Mouse (Mus musculus): ENCODE measurements around the gene Orm1. TPM values are rescaled to one million over a fixed set of nuclear protein-coding genes. Genes with fewer than 3 reads are reported as not detected.

The Orm1 gene
- polyA plus RNA-seq, 1 experiment = 5.3 TPM

DNA sequence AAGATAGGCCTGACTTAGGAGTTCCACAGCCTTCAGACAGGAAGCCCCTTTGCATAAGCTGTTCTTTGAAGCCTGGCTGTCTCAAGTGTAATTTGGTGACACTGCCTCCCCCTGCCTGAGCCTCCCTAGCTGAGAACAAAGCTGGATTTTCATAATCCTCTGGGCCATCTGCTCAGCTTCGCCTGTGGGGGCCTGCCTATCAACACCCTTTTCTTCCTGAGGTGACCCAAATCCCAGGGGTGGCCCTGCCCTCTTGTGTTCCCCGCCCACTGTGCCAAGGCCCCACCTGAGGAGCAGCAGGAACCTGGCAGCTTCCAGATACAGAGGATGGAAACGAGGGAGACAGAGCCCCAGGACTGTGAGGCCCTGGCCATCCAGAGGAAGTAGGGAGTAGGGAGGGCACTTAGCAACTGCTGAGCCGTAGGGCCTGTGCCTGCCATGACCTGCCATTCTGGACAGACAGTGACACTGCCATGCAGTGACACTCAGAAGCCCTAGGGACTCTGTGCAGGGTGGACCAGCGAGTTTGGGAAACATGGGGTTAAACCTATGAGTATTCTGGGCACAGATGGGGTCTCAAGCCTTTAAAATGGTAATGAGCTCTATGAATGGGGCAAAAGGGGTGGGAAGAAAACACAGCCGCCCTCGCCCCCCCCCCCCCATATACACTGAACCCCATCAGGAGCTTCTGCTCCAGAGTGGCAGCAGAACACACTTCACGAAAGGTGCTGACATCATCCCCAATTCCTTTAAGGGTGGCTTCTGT, 44.9 kb downstream of the Orm1 start:
- peaks cover 81% of the 10 kb centered on the region for H3K4me1 ChIP-seq (replicated peaks; ENCODE audit: control insufficient read depth, insufficient read depth, low read length)
- 51% methylated on average over 8 of the region's 8 CpGs for WGBS
- DNase-seq = peak; percentile 54
- H3K27ac ChIP-seq (ENCODE audit: control insufficient read depth, insufficient read depth, low read length) = peak overlapping the region; percentile 74
- H3K27me3 ChIP-seq (ENCODE audit: control insufficient read depth, insufficient read depth, low read length) = no peaks in the 10 kb centered on the region
- no peak overlapping the region for H3K4me3 ChIP-seq (ENCODE audit: control insufficient read depth, insufficient read depth, low read length)
- H3K36me3 ChIP-seq (ENCODE audit: control insufficient read depth, insufficient read depth, low read length) = peaks cover 38% of the 10 kb centered on the region
- TF ChIP-seq CTCF (IDR thresholded peaks at IDR 0.05; ENCODE audit: borderline replicate concordance, control insufficient read depth, extremely low read depth, insufficient read depth, low read length, poor library complexity) (no peak), POLR2A (IDR thresholded peaks at IDR 0.05; ENCODE audit: control insufficient read depth, extremely low read depth, insufficient read depth, low read length, poor library complexity) (no peak)

- peaks cover 41% of the 10 kb centered on the region for H3K36me3 ChIP-seq (ENCODE audit: control insufficient read depth, insufficient read depth, low read length)
- no peak for DNase-seq
- TF ChIP-seq POLR2A (IDR thresholded peaks at IDR 0.05; ENCODE audit: control insufficient read depth, extremely low read depth, insufficient read depth, low read length, poor library complexity) (no peak), CTCF (IDR thresholded peaks at IDR 0.05; ENCODE audit: borderline replicate concordance, control insufficient read depth, extremely low read depth, insufficient read depth, low read length, poor library complexity) (no peak)
- H3K27me3 ChIP-seq (ENCODE audit: control insufficient read depth, insufficient read depth, low read length) = no peaks in the 10 kb centered on the region
- no peak overlapping the region for H3K4me3 ChIP-seq (ENCODE audit: control insufficient read depth, insufficient read depth, low read length)
- peak overlapping the region; percentile 74 for H3K27ac ChIP-seq (ENCODE audit: control insufficient read depth, insufficient read depth, low read length)
- 78% methylated on average over 11 of the region's 11 CpGs for WGBS
- peaks cover 86% of the 10 kb centered on the region for H3K4me1 ChIP-seq (replicated peaks; ENCODE audit: control insufficient read depth, insufficient read depth, low read length)
These were observed 45.6 kb downstream of the Orm1 start for GRCm38 (mm10) chr4:63389887-63390528.

- Histone ChIP-seq H3K27me3 (ENCODE audit: control insufficient read depth, insufficient read depth, low read length) (no peaks in the 10 kb centered on the region), H3K27ac (ENCODE audit: control insufficient read depth, insufficient read depth, low read length) (peak overlapping the region; percentile 89), H3K36me3 (ENCODE audit: control insufficient read depth, insufficient read depth, low read length) (peaks cover 52% of the 10 kb centered on the region), H3K4me1 (replicated peaks; ENCODE audit: control insufficient read depth, insufficient read depth, low read length) (peaks cover 75% of the 10 kb centered on the region), H3K4me3 (ENCODE audit: control insufficient read depth, insufficient read depth, low read length) (no peak overlapping the region)
- DNase-seq = peak; percentile 63
- TF ChIP-seq CTCF (IDR thresholded peaks at IDR 0.05; ENCODE audit: borderline replicate concordance, control insufficient read depth, extremely low read depth, insufficient read depth, low read length, poor library complexity) (0 out of 2 replicates have a peak, but pooled peaks have one; percentile 24), POLR2A (IDR thresholded peaks at IDR 0.05; ENCODE audit: control insufficient read depth, extremely low read depth, insufficient read depth, low read length, poor library complexity) (no peak)
- 56% methylated on average over 6 of the region's 6 CpGs for whole genome bisulfite sequencing
These were observed 47.0 kb downstream of the Orm1 start for GRCm38 (mm10) chr4:63391322-63391721.

Other genes with a start within 250 kb of the Orm1 start
- gene Ambp, start 189.8 kb upstream of the Orm1 start, polyA plus RNA-seq (2012; rRNA removed) = 0.27 and 2.9 TPM in 2 replicates
- gene Kif12, start 172.4 kb upstream of the Orm1 start, polyA plus RNA-seq (2012; rRNA removed) = 0.92 and 1.00 TPM in 2 replicates
- gene Col27a1, start 130.6 kb upstream of the Orm1 start, polyA plus RNA-seq (2012; rRNA removed) = 14.1 and 15.5 TPM in 2 replicates
- 0.18 and 0.28 TPM in 2 replicates for gene Orm3, start 11.6 kb downstream of the Orm1 start, polyA plus RNA-seq (2012; rRNA removed)
- gene Orm2, start 17.9 kb downstream of the Orm1 start, polyA plus RNA-seq (2012; rRNA removed) = 0.31 and 0.38 TPM in 2 replicates
- gene Akna, start 58.8 kb downstream of the Orm1 start, polyA plus RNA-seq (2012; rRNA removed) = 76.6 and 92.4 TPM in 2 replicates
- gene Whrn, start 151.4 kb downstream of the Orm1 start, polyA plus RNA-seq (2012; rRNA removed) = 132 and 204 TPM in 2 replicates
- gene Atp6v1g1, start 200.2 kb downstream of the Orm1 start, polyA plus RNA-seq (2012; rRNA removed) = 39.4 and 41.5 TPM in 2 replicates
- gene Tmem268, start 214.2 kb downstream of the Orm1 start, polyA plus RNA-seq (2012; rRNA removed) = 15.7 and 20.9 TPM in 2 replicates

Data from thymus, adult 2 months (tissue).